Mouse (Mus musculus): ENCODE results near the gene Nlrp10.

Nlrp10 gene

GRCm38 (mm10) chr7:108929726-108930393 is at the start of gene Nlrp10:
Gene Nlrp10, minus strand, starts transcription at chr7:108930178.
- no peak for DNase-seq (ENCODE audit: low spot score)

- no peak for DNase-seq (ENCODE audit: low spot score)
These were observed 42.3 kb upstream of the Nlrp10 start for GRCm38 (mm10) chr7:108972273-108972672.

DNA sequence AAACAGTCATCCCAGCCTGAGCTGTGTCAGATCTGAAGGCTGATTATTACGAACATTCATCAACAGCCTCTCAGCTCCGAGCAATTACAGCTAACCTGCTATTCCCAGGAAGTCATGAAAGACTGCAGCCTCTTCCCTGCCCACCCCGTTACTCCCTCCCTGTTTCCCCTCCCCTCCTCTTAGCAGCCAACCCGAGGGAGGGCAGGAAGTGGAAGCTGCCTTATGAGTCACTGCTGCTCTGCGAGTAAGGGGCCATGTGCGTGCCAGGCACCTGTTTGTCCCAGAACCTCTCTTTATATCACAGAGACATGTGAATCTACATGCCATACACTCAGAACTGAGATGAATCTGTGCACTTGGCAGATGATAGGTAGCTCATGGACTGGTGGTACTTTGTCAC is 38.2 kb upstream of the Nlrp10 start:
- DNase-seq (ENCODE audit: low spot score): no peak

DNA sequence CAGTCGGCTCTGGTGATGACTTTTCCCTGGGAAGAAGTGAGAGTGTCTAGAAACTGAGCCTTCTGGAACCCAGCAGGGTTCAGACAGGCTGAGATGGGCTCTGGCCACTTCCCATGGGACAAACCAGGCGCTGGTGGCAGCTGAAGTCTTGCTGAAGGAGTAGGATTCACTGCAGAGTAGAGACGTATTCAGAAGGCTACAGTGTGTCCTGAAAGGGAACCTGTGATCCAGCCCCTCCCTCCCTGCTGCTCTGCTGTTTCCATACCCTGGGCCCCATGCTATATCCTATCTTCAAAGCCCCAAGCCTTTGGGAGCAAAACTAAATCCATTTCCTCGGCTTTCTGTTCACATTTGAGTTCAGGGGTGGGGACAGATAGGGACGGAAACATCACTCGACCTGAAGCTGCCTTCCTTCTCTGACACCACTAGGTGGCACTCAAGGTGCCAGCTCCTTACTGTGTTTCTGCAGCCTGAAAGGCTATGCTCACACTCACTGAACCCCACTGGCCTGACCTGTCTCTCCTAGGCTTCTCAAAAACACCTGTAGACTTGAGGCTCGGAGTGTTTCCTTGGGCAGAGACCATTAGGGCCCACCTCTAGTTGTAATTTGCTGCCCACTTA is 36.9 kb upstream of the Nlrp10 start:
- peak; percentile 40 for DNase-seq (ENCODE audit: low spot score)

- DNase-seq (ENCODE audit: low spot score): no peak
These were observed 36.0 kb upstream of the Nlrp10 start for GRCm38 (mm10) chr7:108965968-108966367.

DNA sequence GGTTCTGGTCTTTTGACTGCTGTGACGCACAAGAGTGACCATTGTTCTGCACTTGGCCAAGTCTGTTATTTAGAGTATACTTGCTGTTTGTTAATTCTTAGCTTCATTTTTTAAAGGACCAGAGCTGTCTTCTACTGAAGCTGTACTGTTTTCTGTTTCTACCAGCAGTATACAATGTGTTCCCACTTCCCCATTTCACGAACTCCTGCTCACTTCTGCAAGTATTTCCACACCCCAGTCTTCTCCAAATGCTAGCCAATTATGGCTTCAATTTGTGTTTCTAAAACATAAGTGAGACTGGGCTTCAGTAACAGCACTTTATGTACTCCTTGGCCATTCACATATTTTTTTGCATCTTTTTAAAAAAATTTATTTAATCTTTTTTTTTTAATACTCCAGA is 27.8 kb upstream of the Nlrp10 start:
- DNase-seq (ENCODE audit: low spot score): no peak

- DNase-seq (ENCODE audit: low spot score): no peak
These were observed 24.2 kb upstream of the Nlrp10 start for GRCm38 (mm10) chr7:108954185-108954584.

GRCm38 (mm10) chr7:108952801-108953200 is 22.8 kb upstream of the Nlrp10 start:
- no peak for DNase-seq (ENCODE audit: low spot score)

DNA sequence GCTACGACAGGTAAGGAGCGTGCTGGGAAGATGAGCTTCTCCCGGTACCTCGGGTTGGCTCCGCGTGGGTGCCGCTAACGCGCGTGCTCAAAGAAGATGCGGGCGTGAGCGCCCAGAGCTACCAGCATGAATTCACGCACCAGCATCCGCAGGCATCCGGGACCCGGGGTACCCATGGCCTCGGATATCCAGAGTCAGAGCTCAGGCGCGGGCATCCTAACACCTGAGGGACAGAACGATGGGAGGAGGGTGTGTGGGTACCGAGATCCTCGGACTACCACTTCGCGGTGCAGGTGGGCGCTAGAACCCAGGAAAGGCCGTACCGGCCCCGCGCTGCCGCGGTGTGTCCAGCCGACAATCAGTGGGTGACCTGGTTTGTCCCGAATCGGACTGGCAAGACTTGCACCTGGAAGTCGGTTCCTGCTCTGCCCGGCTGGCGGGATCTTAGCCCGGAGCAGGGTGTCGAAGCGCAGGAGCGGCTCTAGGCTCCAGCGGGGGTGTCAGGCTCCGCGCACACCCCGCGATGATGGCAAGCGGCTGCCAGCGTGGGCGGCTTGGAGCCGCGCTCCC is 20.9 kb upstream of the Nlrp10 start:
- DNase-seq (ENCODE audit: low spot score): no peak

DNA sequence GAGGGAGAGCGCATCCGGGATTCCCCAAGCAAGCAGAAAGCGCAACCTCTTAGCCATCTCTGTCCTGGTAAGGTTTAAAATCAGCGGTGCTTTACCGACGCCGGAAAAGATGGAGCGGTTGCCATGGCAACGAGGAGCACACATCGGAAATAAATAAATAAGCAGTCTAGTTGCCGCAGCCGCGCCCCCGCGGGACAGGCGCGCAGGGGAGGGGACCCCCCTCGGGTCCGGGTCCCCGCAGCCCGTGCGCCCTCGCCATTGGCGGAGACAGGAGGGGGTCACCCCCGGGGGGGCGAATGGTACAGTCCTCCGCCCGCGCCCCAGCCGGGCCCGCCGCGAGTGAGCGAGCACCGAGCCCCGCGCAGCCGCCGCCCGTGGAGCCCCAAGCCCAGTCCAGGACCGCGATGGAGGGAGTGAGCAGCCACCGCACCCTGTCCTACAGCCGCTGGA is 20.4 kb upstream of the Nlrp10 start, which contains the start of gene Tub:
Gene Tub, plus strand, starts transcription at position 27 of the 450 bp plus-strand sequence.
- peak; percentile 11 for DNase-seq (ENCODE audit: low spot score)

DNA sequence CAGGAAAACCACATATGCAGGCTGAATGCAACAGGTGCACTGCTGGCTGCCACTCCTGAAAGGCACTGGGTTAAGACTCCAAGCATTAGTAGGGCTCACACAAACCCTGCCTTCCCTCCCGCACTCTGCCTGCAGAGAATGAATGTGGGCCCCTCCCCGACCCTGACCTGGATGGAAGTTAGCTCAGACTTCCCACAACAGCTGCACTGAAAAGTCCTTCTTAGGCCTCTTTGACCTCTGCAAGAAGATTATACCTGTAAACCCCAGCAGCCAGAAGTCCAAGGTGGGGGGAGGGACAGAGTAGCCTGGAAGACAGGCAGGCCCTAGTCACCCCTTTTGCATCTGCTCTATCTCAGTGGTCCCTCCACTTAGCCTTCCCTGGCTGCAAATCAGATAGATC is 19.3 kb upstream of the Nlrp10 start:
- DNase-seq (ENCODE audit: low spot score): no peak

DNA sequence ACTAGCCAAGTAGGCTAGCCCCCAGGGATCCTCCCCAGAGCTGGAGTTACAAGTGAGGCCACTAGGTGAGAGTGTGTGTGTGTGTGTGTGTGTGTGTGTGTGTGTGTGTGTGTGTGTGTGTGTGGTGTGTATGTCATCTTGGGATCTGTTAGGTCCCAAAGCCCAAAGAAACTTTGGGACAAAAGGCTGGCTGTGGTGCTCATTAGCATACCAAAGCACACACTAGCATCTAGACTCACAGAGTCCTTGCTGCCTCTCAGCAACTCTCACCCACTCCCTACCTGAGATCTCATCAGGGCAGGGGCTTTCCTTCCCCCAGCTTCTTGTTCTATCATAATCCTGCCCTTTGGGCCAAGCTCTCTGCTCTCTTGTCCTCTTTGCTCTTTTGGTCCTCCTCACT is 18.6 kb upstream of the Nlrp10 start:
- DNase-seq (ENCODE audit: low spot score): no peak

DNA sequence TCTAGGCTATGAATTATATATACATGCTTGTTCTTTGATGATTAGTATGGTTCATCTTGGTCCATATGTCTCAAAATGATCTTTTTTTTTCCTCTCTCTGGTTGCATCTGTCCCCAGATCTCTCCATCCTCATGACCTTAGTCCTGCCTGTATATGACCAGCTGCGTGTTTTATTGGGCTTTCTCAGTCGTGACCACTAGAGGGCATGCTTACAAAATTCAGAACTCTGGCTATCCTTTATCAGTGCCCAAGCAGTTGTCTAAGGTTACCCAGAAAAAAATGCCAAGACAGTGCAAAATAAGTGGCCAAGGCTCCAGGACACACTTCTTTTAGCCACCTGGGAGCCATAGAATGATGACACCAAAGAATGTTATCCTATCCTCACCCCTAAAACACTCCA is 14.0 kb upstream of the Nlrp10 start:
- DNase-seq (ENCODE audit: low spot score): peak; percentile 19

DNA sequence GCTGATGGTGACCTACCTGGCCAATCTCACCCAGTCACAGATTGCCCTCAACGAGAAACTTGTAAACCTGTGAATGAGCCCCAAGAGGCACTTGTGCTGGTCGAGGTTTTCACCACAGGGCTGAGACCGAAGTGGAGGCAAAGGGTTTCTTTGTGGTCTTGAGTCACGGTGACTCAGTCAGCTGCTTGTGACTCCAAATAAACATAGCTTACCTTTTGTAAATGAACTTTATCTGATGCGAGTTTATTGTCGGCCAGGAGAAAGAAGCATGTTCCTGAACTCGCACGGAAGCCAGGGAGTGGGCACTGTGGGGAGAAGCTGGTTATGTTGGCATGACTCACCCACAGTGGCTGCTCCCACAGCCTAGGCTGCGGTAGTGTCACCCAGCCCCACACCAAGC is 11.5 kb upstream of the Nlrp10 start:
- peak; percentile 10 for DNase-seq (ENCODE audit: low spot score)

- DNase-seq (ENCODE audit: low spot score): no peak
These were observed 6.6 kb upstream of the Nlrp10 start for GRCm38 (mm10) chr7:108936591-108936990.

- DNase-seq (ENCODE audit: low spot score): no peak
These were observed 5.4 kb upstream of the Nlrp10 start for GRCm38 (mm10) chr7:108935411-108935810.

GRCm38 (mm10) chr7:108934836-108935235 is 4.9 kb upstream of the Nlrp10 start:
- DNase-seq (ENCODE audit: low spot score): no peak

GRCm38 (mm10) chr7:108933794-108934731 is 4.1 kb upstream of the Nlrp10 start, which contains the start of gene Eif3f:
Gene Eif3f, plus strand, starts transcription at chr7:108934417.
- peak; percentile 89 for DNase-seq (ENCODE audit: low spot score)

DNA sequence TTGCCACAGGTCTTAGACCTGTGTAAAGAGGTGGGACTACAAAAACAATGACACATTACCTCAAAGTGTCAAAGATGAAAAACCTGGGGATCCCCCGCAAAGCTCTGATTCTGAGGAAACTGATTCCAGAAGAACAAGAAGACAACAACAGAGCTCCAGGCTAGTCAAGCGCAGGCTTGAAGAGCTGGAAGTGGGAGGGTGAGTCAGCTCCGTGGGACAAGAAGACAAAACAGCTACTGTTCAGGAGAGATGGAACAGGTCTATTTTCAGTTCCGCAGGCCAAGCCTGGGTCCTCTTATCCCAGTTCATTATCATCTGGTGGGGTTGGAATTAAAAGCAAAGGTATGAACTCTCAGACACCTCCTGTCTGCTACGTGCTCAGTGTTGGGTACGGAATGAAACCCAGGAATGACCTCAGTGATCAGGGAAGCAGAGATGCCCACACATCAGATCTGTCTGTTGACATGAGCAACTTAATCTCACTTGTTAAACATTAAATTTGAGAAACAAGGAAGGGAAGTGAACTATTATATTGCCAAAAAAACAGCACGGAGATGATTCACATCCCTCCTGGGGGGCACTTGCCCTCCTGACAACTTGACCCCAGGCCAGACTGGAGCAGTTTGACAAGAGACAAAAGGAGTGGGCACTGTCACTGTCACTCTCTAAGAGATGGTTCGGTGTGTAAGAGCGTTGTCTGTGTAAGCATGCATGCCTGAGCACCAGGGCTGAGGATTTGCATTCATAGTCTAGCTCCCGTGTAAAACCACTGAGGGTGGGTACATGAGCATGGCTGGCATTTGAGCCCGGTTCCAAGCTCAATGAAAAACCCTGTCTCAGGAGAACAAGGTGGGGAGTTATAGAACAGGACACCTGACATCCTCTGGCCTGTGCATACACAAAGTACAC is 1.4 kb downstream of the Nlrp10 start:
- no peak for DNase-seq (ENCODE audit: low spot score)

- DNase-seq (ENCODE audit: low spot score): no peak
These were observed 2.9 kb downstream of the Nlrp10 start for GRCm38 (mm10) chr7:108927043-108927442.

DNA sequence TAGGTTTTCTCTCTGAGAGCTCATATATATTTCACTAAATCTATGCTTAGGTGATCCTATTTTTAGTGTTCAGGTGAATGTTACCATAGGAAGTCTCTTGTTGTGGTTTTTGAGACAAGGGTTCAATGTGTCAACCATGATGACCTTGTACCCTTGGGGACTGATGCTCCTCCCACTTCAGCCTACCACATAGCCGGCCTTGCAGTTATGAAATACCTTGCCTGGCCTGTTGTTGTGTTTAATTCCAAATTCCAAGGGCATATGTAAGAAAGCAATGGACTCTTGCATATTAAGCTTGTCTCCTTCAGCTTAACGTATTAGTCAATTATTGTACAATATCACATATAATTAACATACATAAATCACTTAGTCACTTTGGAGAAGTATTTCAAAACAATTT is 26.0 kb downstream of the Nlrp10 start:
- DNase-seq (ENCODE audit: low spot score): no peak
